Mouse (Mus musculus) mesoderm, embryonic 11.5 days (tissue): ENCODE measurements at regions not wholly inside any gene's neighbourhood (a gene's known extent, or its start where the extent isn't known, plus 50 kb on each side); places are given as distances from the start of the nearest gene placed in this dataset.
A peak's percentile ranks its signal among the peaks of the same experiment; 100 is the strongest.

ENCODE experiments used
- DNase-seq: peaks from one replicate; pipeline ENCODE4 v3.0.0-alpha.2; 2012; ENCODE audit warnings: low read depth, low spot score

- DNase-seq: no peak
Observed at GRCm38 (mm10) chr5:83890619-83891185, 526.5 kb downstream of the Epha5 start.

- no peak for DNase-seq
Observed at GRCm38 (mm10) chr5:83872052-83872451, 517.1 kb upstream of the Tecrl start.

GRCm38 (mm10) chr5:83868359-83868758, 513.4 kb upstream of the Tecrl start:
- DNase-seq: no peak

GRCm38 (mm10) chr5:83861674-83862073, 506.7 kb upstream of the Tecrl start:
- no peak for DNase-seq

- no peak for DNase-seq
Observed at GRCm38 (mm10) chr5:83852022-83852421, 497.0 kb upstream of the Tecrl start.

DNA sequence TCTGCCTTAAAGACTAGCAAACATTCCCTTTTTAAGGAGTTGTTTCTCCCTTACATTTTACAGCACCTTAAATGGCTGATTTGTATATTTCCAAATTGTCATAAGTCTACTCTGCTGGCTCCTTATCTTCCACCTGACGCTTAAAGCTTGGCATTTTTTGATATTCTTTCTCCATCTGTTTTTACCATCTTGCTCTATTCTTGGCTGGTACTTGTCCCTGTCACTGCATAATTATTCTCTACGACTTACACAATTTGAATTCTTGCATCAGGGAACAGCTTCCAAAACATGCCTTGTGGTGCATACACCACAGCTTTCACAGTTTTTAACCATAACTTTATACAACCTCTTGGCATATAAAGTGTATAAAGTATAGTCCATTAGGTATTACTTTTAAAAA, 471.6 kb upstream of the Tecrl start:
- no peak for DNase-seq

- peak; percentile 13 for DNase-seq
Observed at GRCm38 (mm10) chr5:83824838-83825466, 470.0 kb upstream of the Tecrl start.

DNA sequence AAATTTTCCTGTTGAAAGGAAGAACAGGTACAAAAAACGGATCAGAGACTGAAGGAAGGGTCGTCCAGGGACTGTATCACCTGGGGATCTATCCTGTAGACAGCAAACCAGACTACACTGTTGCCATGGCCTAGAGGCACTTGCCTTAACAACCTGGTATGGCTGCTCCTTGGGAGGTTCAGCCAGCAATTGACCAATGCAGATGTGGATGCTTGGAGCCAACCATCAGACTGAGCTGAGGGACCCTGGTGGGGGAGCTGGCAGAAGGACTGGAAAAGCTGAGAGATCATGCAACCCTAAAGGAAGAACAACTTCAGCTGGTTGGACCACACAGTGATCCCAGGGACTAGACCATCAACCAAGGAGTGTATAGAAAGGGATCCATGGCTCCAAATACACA, 456.3 kb upstream of the Tecrl start:
- DNase-seq: no peak

DNA sequence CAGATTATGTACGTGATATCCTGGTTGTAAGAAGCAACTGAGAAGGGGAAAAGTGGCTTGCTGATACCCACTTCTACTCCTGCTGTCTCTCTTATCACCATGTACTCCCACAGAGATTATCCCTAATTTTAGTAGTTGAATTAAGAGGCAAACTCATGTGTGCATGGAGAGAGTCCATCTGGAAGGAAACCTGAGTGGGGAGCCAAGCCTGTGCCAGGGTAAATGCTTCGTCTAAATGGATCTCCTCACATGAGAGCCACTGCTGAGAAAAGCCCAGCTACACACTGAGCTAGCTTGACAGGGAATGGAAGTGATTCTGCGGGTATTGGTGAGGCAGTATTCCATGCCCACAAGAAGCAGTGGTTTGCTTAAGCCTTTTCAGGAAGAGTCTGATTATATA, 445.0 kb upstream of the Tecrl start:
- DNase-seq: no peak

DNA sequence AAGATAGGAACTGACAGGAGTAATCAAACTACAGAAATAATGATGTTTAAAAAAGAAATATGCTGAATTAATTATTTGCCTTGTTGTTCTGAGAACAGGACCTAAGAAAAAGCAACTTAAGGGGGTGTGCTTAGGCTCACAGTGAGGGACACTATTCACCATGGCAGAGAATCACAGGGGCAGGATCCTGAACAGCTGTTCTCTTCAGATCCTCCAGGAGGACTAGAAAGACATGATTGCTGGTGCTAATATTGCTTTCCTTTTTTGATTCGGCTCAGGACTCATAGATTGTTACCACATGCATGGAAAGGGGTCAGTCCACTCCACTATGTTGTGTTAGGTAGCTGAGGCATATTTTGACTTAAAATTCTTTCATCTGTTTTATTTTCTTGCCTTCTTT, 425.4 kb upstream of the Tecrl start:
- no peak for DNase-seq

DNA sequence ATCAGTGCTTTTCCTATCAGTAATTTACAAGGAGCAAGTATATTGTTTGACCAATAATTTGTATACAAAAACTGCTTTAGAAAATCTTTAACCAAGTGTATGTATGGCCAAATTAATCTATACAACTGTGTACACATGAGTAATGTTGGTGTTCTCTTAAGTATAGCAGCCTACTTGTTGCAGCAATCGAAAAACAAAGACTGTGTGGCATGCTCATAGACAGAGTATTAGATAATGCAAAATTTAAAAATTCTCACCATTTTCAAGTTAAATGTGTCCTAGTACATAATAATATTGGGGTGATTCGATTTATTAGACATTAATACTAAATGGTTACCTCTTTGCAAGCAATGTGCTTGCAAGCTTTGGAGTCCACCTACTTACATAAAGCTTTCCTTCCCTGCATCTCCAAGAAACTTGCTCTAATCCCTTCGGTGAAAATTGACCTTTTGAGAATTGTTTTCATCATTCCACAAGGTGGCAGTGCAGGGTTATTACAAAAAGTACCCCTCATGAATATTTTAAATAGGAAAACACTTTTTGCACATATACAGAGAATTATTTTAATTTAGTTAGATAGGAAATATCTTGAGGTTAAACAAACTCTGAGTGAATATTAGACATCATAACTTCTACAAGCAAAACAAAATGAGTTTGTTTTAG, 423.4 kb upstream of the Tecrl start:
- peak; percentile 29 for DNase-seq

- DNase-seq: no peak
Observed at GRCm38 (mm10) chr5:83741913-83742312, 386.9 kb upstream of the Tecrl start.

DNA sequence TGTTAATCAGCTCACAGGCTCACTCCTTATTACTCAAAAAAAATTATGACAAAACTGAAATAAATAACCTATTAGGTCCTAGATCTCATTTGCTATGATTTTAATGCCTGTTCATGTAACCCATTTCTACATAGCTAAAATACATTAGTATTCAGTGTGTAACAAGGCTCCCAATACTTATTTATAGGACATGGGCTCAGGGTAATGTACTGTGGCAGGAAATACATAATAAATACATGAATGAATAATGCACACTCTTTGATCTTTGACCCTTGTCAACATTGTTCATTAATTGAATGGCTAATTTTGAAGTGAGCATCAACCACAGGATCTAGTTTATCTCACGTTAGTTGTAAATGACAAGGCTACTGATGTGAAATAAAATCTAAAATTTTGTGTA, 340.4 kb upstream of the Tecrl start:
- DNase-seq: no peak

- no peak for DNase-seq
Observed at GRCm38 (mm10) chr5:83692286-83692685, 337.3 kb upstream of the Tecrl start.

DNA sequence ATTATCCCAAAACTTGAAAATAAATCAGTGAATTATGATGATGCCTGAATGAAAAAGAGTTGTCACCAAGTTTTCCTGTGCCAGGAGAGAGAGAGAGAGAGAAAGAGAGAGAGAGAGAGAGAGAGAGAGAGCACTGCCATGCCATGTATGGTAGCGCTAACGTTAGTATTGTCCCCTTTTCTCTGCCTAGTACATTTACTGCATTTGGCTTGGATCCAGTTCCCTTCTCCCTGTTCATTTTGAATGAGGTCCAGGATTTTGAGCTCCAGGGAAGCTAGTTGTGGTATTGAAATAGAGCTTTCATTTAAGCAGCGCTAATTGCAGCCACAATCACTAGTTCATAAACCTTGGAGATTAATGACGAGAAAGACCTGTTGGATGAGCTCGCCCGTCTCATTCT, 323.4 kb upstream of the Tecrl start:
- DNase-seq: no peak

DNA sequence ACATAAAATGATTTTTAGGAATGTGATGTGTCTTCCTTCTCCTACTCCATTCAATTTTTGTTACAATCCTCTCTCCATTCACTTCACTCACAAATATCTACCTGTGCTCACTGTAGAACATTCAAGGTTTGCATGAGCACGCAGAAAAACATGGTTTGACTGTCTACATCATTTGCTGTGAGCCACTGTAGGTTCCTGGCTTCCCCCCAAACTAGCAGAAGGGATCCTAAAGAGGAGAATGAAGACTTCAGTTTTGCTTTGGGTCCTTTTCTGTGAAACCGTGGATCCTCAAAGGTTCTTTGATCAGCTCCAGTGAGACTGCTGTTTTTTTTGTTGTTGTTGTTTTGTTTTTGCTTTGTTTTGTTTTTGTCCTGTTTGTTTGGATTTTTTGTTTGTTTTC, 304.1 kb upstream of the Tecrl start:
- no peak for DNase-seq

DNA sequence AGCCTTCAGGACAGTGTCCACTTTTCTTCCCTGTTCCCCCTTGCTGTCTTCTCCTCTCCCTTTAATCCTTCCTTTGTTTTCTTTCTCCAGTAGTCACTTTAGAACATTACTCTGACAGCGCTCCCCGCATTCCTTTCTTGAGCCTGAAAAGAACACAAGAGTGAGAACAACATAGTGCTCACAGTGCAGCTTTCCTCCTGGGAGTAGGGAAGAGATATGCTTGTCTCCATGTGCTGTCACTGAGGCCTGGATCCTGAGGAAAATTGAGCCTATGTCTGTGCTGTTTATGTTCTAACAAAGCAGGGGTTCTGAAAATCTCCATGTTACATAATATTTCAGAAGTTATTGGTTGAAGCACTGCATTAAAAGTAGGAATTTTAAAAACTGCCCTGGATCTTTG, 296.3 kb upstream of the Tecrl start:
- peak; percentile 6 for DNase-seq

- DNase-seq: no peak
Observed at GRCm38 (mm10) chr5:83622612-83623374, 267.8 kb upstream of the Tecrl start.

DNA sequence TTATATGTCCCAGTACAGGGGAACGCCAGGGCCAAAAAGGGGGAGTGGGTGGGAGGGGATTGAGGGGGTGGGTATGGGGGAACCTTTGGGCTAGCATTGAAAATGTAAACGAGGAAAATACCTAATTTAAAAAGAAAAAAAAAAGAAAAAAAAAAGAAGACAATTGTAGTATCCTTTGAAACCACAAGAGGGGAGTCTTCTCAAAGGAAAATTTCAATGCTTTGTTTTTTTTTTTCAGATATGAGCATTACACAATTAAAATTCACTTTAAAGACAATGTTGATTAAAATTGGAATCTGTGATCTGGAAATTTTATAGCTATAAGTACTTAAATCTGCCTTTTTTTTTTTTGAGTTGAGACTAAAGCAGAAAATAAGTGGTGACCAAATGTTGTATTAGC, 255.8 kb upstream of the Tecrl start:
- no peak for DNase-seq

- DNase-seq: no peak
Observed at GRCm38 (mm10) chr5:83593289-83593610, 238.3 kb upstream of the Tecrl start.

- DNase-seq: no peak
Observed at GRCm38 (mm10) chr5:83592587-83593288, 237.7 kb upstream of the Tecrl start.
